In genomic region chr16:17753001-17753400, GRCm38 (mm10) we compare ENCODE assay signal across 14 mouse cellular contexts. TPM values are rescaled to one million over a fixed set of nuclear protein-coding genes. Genes with fewer than 3 reads are reported as not detected.
DNase-seq lines count a peak whose midpoint lies in the region; ATAC-seq lines count a peak whose summit lies in the region.
"Had no signal": no experiment of that assay in that cellular context is flagged by ENCODE, and none has a peak within 500 bp of the region (broad histone marks: within the 10 kb centered on the region; RNA-seq: fewer than 3 reads in every experiment).

No protein-coding gene starts in this region.

- 24% methylated on average over 3 of the region's 3 CpGs for WGBS in kidney, embryonic 14.5 days
- 41% methylated on average over 3 of the region's 3 CpGs for WGBS in midbrain, embryonic 11.5 days
- 45% methylated on average over 3 of the region's 3 CpGs for WGBS in midbrain, embryonic 14.5 days
- WGBS in heart, embryonic 16.5 days = 7% methylated on average over 3 of the region's 3 CpGs
- WGBS in stomach, embryonic 16.5 days = 8% methylated on average over 3 of the region's 3 CpGs

- peak; percentile 16 for DNase-seq in kidney, adult 18-20 months
- peak; percentile 2 for DNase-seq in midbrain, embryonic 11.5 days (ENCODE audit: low spot score, missing footprints)
- DNase-seq in midbrain, embryonic 14.5 days = no peak
- DNase-seq in cerebellum, postnatal 10 days = no peak
- no peak for DNase-seq in thymus, postnatal 14 days
- DNase-seq: gastrocnemius, postnatal 25 days; layer of hippocampus, postnatal 36 days; liver, embryonic 13.5 days had no signal

- no peak for ATAC-seq in kidney, embryonic 14.5 days (ENCODE audit: low FRiP score, low TSS enrichment)
- ATAC-seq in midbrain, embryonic 11.5 days (ENCODE audit: low FRiP score) = no peak
- no peak for ATAC-seq in midbrain, embryonic 14.5 days (ENCODE audit: low FRiP score, low TSS enrichment)
- ATAC-seq in heart, embryonic 16.5 days (replicated peaks; ENCODE audit: extremely low read depth, insufficient read depth, low FRiP score) = peak; percentile 37; the same call in 1 of the 2 replicates
- peak; percentile 92 for ATAC-seq in stomach, embryonic 16.5 days (ENCODE audit: insufficient read depth, low FRiP score)
- ATAC-seq: hindbrain, embryonic 16.5 days had no signal

- H3K9ac ChIP-seq in kidney, embryonic 14.5 days (ENCODE audit: low read depth, low read length) = no peak overlapping the region
- no peak overlapping the region for H3K9ac ChIP-seq in midbrain, embryonic 11.5 days (ENCODE audit: low read length)
- H3K9ac ChIP-seq in midbrain, embryonic 14.5 days (replicated peaks; ENCODE audit: low read length) = no peak overlapping the region
- H3K9ac ChIP-seq in heart, embryonic 16.5 days (ENCODE audit: low read length) = no peak overlapping the region
- H3K9ac ChIP-seq in stomach, embryonic 16.5 days (ENCODE audit: low read length) = peak overlapping the region; percentile 35; the same call in 1 of the 2 replicates
- H3K9ac ChIP-seq: forebrain, embryonic 12.5 days; liver, embryonic 13.5 days; midbrain, embryonic 12.5 days had no signal

- H3K36me3 ChIP-seq in kidney, embryonic 14.5 days (ENCODE audit: control insufficient read depth, insufficient read depth, low read length) = no peaks in the 10 kb centered on the region
- no peaks in the 10 kb centered on the region for H3K36me3 ChIP-seq in midbrain, embryonic 11.5 days (ENCODE audit: control insufficient read depth, insufficient read depth, low read length)
- H3K36me3 ChIP-seq in midbrain, embryonic 14.5 days (ENCODE audit: control insufficient read depth, insufficient read depth, low read length) = no peaks in the 10 kb centered on the region
- no peaks in the 10 kb centered on the region for H3K36me3 ChIP-seq in heart, embryonic 16.5 days (ENCODE audit: control insufficient read depth, insufficient read depth)
- H3K36me3 ChIP-seq in stomach, embryonic 16.5 days (ENCODE audit: control insufficient read depth, insufficient read depth, low read length) = no peaks in the 10 kb centered on the region
- H3K36me3 ChIP-seq: forebrain, embryonic 12.5 days; liver, embryonic 13.5 days; midbrain, embryonic 12.5 days had no signal

- no peaks in the 10 kb centered on the region for H3K27me3 ChIP-seq in kidney, embryonic 14.5 days (ENCODE audit: control insufficient read depth, insufficient read depth, low read length)
- no peaks in the 10 kb centered on the region for H3K27me3 ChIP-seq in midbrain, embryonic 11.5 days (ENCODE audit: control insufficient read depth, insufficient read depth, low read length)
- H3K27me3 ChIP-seq in midbrain, embryonic 14.5 days (ENCODE audit: control insufficient read depth, insufficient read depth, low read length) = no peaks in the 10 kb centered on the region
- H3K27me3 ChIP-seq in heart, embryonic 16.5 days (ENCODE audit: control insufficient read depth, insufficient read depth, low read length) = no peaks in the 10 kb centered on the region
- no peaks in the 10 kb centered on the region for H3K27me3 ChIP-seq in stomach, embryonic 16.5 days (ENCODE audit: control insufficient read depth, insufficient read depth, low read length)

- no peaks in the 10 kb centered on the region for H3K4me1 ChIP-seq in kidney, embryonic 14.5 days (ENCODE audit: control insufficient read depth, insufficient read depth, low read length)
- H3K4me1 ChIP-seq in midbrain, embryonic 11.5 days (ENCODE audit: control insufficient read depth, insufficient read depth, low read length) = no peaks in the 10 kb centered on the region
- H3K4me1 ChIP-seq in midbrain, embryonic 14.5 days (ENCODE audit: control insufficient read depth, insufficient read depth, low read length) = no peaks in the 10 kb centered on the region
- peaks cover 6% of the 10 kb centered on the region for H3K4me1 ChIP-seq in heart, embryonic 16.5 days (ENCODE audit: control insufficient read depth, insufficient read depth, low read length)
- peaks cover 4% of the 10 kb centered on the region for H3K4me1 ChIP-seq in stomach, embryonic 16.5 days (ENCODE audit: control insufficient read depth, insufficient read depth, low read length)
- H3K4me1 ChIP-seq: forebrain, embryonic 12.5 days; liver, embryonic 13.5 days; midbrain, embryonic 12.5 days had no signal

- no peak overlapping the region for H3K27ac ChIP-seq in kidney, embryonic 14.5 days (ENCODE audit: low read depth, low read length)
- no peak overlapping the region for H3K27ac ChIP-seq in midbrain, embryonic 11.5 days (ENCODE audit: low read depth, low read length)
- no peak overlapping the region for H3K27ac ChIP-seq in midbrain, embryonic 14.5 days (replicated peaks; ENCODE audit: low read depth, low read length)
- H3K27ac ChIP-seq in heart, embryonic 16.5 days (ENCODE audit: low read length) = peak overlapping the region; percentile 62
- H3K27ac ChIP-seq in stomach, embryonic 16.5 days (ENCODE audit: low read length) = peak overlapping the region; percentile 85
- H3K27ac ChIP-seq: forebrain, embryonic 12.5 days; liver, embryonic 13.5 days; midbrain, embryonic 12.5 days had no signal

- H3K4me3 ChIP-seq in kidney, embryonic 14.5 days (ENCODE audit: low read length) = no peak overlapping the region
- no peak overlapping the region for H3K4me3 ChIP-seq in midbrain, embryonic 11.5 days (ENCODE audit: low read depth, low read length)
- H3K4me3 ChIP-seq in midbrain, embryonic 14.5 days (replicated peaks; ENCODE audit: low read depth, low read length) = no peak overlapping the region
- H3K4me3 ChIP-seq in heart, embryonic 16.5 days (ENCODE audit: low read length) = no peak overlapping the region
- no peak overlapping the region for H3K4me3 ChIP-seq in stomach, embryonic 16.5 days (replicated peaks; ENCODE audit: low read length)
- H3K4me3 ChIP-seq: forebrain, embryonic 12.5 days; liver, embryonic 13.5 days; midbrain, embryonic 12.5 days had no signal

- H3K9me3 ChIP-seq in kidney, embryonic 14.5 days (ENCODE audit: control insufficient read depth, low read length) = no peaks in the 10 kb centered on the region
- no peaks in the 10 kb centered on the region for H3K9me3 ChIP-seq in midbrain, embryonic 11.5 days (ENCODE audit: control insufficient read depth, low read length)
- no peaks in the 10 kb centered on the region for H3K9me3 ChIP-seq in midbrain, embryonic 14.5 days (ENCODE audit: control insufficient read depth, low read length)
- no peaks in the 10 kb centered on the region for H3K9me3 ChIP-seq in heart, embryonic 16.5 days (replicated peaks; ENCODE audit: control insufficient read depth, low read length)
- H3K9me3 ChIP-seq in stomach, embryonic 16.5 days (replicated peaks; ENCODE audit: control insufficient read depth, low read length) = no peaks in the 10 kb centered on the region
- H3K9me3 ChIP-seq: forebrain, embryonic 12.5 days; liver, embryonic 13.5 days; midbrain, embryonic 12.5 days had no signal

- no peak overlapping the region for H3K4me2 ChIP-seq in kidney, embryonic 14.5 days (replicated peaks; ENCODE audit: low read depth, low read length)
- H3K4me2 ChIP-seq in midbrain, embryonic 11.5 days = no peak overlapping the region
- H3K4me2 ChIP-seq in midbrain, embryonic 14.5 days (ENCODE audit: low read length) = no peak overlapping the region
- no peak overlapping the region for H3K4me2 ChIP-seq in heart, embryonic 16.5 days (ENCODE audit: low read depth, low read length)
- no peak overlapping the region for H3K4me2 ChIP-seq in stomach, embryonic 16.5 days (ENCODE audit: low read depth, low read length)
- H3K4me2 ChIP-seq: forebrain, embryonic 12.5 days; liver, embryonic 13.5 days; midbrain, embryonic 12.5 days had no signal

RNA-seq across cellular contexts. Expression of gene Klhl22, which starts 6.4 kb away (rescaled TPM):
- polyA plus RNA-seq in kidney, embryonic 14.5 days (2014; fragmentation: Nextera tagmentation; extraction: Ambion mirVana) = 42.6 and 70.3 TPM in 2 replicates
- 38.7 and 39.5 TPM in 2 replicates for polyA plus RNA-seq in midbrain, embryonic 11.5 days (2014; fragmentation: Nextera tagmentation; extraction: Ambion mirVana)
- polyA plus RNA-seq in midbrain, embryonic 14.5 days (2014; fragmentation: Nextera tagmentation; extraction: Ambion mirVana) = 75.5 and 75.6 TPM in 2 replicates
- 36.4 and 39.6 TPM in 2 replicates for polyA plus RNA-seq in heart, embryonic 16.5 days (2015; fragmentation: Nextera tagmentation; extraction: Ambion mirVana)
- polyA plus RNA-seq in stomach, embryonic 16.5 days (2015; fragmentation: Nextera tagmentation; extraction: Ambion mirVana) = 56.7 and 57.7 TPM in 2 replicates

RNA-seq across cellular contexts. Expression of gene Med15, which starts 20.3 kb away (rescaled TPM):
- 32.4 and 39.7 TPM in 2 replicates for polyA plus RNA-seq in kidney, embryonic 14.5 days (2014; fragmentation: Nextera tagmentation; extraction: Ambion mirVana)
- polyA plus RNA-seq in midbrain, embryonic 11.5 days (2014; fragmentation: Nextera tagmentation; extraction: Ambion mirVana) = 28.9 and 29.4 TPM in 2 replicates
- polyA plus RNA-seq in midbrain, embryonic 14.5 days (2014; fragmentation: Nextera tagmentation; extraction: Ambion mirVana) = 37.2 and 39.8 TPM in 2 replicates
- 32.3 and 35.9 TPM in 2 replicates for polyA plus RNA-seq in heart, embryonic 16.5 days (2015; fragmentation: Nextera tagmentation; extraction: Ambion mirVana)
- 39.2 and 42.5 TPM in 2 replicates for polyA plus RNA-seq in stomach, embryonic 16.5 days (2015; fragmentation: Nextera tagmentation; extraction: Ambion mirVana)

RNA-seq across cellular contexts. Expression of gene Scarf2, which starts 44.1 kb away (rescaled TPM):
- 17.2 and 19.6 TPM in 2 replicates for polyA plus RNA-seq in kidney, embryonic 14.5 days (2014; fragmentation: Nextera tagmentation; extraction: Ambion mirVana)
- 3.8 and 4.4 TPM in 2 replicates for polyA plus RNA-seq in midbrain, embryonic 11.5 days (2014; fragmentation: Nextera tagmentation; extraction: Ambion mirVana)
- polyA plus RNA-seq in midbrain, embryonic 14.5 days (2014; fragmentation: Nextera tagmentation; extraction: Ambion mirVana) = 0.55 and 1.0 TPM in 2 replicates
- 4.3 and 5.5 TPM in 2 replicates for polyA plus RNA-seq in heart, embryonic 16.5 days (2015; fragmentation: Nextera tagmentation; extraction: Ambion mirVana)
- polyA plus RNA-seq in stomach, embryonic 16.5 days (2015; fragmentation: Nextera tagmentation; extraction: Ambion mirVana) = 4.8 and 7.3 TPM in 2 replicates

Comparison
In these comparisons a context has a peak if more than half of its experiments do, and no peak if none do; other contexts are left out.
1. DNase-seq: peak in kidney, adult 18-20 months (single experiment) and midbrain, embryonic 11.5 days (single experiment); none in midbrain, embryonic 14.5 days (single experiment), cerebellum, postnatal 10 days (0 of 2) and thymus, postnatal 14 days (single experiment).
2. ATAC-seq: peak in heart, embryonic 16.5 days (single experiment) and stomach, embryonic 16.5 days (single experiment); none in kidney, embryonic 14.5 days (single experiment), midbrain, embryonic 11.5 days (single experiment) and midbrain, embryonic 14.5 days (single experiment).
3. H3K27ac ChIP-seq: peak in heart, embryonic 16.5 days (single experiment) and stomach, embryonic 16.5 days (single experiment); none in kidney, embryonic 14.5 days (single experiment), midbrain, embryonic 11.5 days (single experiment) and midbrain, embryonic 14.5 days (single experiment).